Mouse (Mus musculus): Measurements from ENCODE around the gene Igsf9. TPM values are rescaled to one million over a fixed set of nuclear protein-coding genes. Genes with fewer than 3 reads are reported as not detected.

Igsf9 gene
- total and polyA plus RNA-seq, 3 experiments = 0.38 TPM; not detected in 2

DNA sequence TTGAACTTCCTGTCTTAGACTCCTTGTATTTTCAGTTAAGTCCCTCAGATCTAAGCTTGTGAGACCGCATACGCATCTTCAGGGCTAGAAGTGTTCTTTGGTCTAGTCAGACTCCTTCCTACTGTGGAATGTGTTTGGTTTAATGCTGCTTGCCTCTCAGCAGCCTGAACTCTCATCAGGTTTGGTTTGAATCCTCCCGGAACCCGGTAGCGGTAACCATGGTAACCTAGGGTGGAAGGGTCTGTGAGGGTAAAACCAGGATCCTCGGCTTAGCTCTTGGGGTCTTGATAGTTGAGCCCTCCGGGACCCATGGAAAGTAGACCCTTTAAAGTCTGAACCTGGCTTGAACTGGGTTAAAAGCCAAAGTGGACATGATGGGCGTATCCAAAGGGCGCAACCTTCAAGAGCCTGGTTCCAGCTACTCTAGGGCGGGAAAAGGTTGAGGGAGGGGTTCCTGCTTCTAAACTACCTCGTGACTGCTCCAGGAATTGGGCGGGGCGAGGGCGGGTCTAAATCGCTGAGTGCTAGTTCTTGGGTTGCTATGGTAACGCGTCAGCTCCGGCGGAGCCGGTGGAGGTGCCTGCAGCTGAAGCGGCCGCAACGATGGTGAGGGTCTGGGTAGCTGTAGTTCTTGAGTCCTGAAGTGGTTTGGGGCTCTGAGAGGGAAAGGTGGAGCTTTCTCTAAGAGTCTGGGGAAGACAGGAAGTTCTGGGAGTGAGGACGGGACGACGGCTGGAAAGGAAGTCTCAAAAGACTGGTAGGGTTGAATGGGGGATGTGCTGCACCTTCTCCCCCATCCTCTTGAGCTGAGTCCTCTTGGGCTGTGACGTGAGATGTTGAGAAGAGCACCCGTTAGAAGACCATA lies 39.2 kb downstream of the Igsf9 start, which contains the start of gene Cfap45:
TSS of gene Cfap45 (plus strand) at position 226 of the 865 bp plus-strand sequence.
- Histone ChIP-seq H3K9me3 (replicated peaks) (peaks cover 5% of the 10 kb centered on the region), H3K4me1 (ENCODE audit: insufficient read depth, low read depth, low read length) (peaks cover 5% of the 10 kb centered on the region), H3K4me3 (ENCODE audit: low read depth, low read length) (no peak within 1 kb of the TSS), H3K27me3 (ENCODE audit: insufficient read depth, low read length) (peaks cover 6% of the 10 kb centered on the region), H3K36me3 (replicated peaks) (no peaks in the 10 kb centered on the region)
- TF ChIP-seq POLR2AphosphoS5 (IDR thresholded peaks at IDR 0.05; ENCODE audit: insufficient replicate concordance, low read depth, low read length) = no peak
- no peak for TF ChIP-seq GATA1 (IDR thresholded peaks at IDR 0.05; ENCODE audit: borderline replicate concordance, low read length)
- TF ChIP-seq TAL1 (conservative IDR thresholded peaks at IDR 0.05; ENCODE audit: low read depth, low read length) = no peak
- no peak for TF ChIP-seq GATA2 (IDR thresholded peaks at IDR 0.05; ENCODE audit: borderline replicate concordance, low read depth, low read length)
- no peak for TF ChIP-seq CTCF (IDR thresholded peaks at IDR 0.05; ENCODE audit: low read depth, low read length)
- no peak for DNase-seq (ENCODE audit: low spot score)
- ATAC-seq (ENCODE audit: extremely low read depth, insufficient number of reproducible peaks, low FRiP score, poor library complexity, severe bottlenecking) = no peak

DNA sequence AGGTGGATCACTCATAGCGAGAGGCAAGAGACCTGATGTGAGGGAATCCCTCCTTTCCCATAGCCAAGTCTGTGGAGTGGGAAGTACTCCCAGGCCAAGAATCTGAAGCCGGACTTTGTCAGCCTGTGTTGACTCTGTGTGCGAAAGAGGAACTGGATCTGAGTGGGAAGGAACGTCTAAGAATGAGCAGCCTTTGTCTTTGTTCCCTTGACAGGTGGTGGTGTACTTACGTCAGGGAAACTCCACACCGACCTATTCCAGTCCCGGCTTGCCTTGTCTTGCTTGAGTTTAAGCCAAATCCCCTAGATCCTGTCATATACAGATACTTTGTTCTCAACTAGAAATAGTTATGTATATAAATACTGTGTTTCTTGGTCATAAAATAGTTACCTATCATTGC lies 40.9 kb downstream of the Igsf9 start:
- peaks cover 12% of the 10 kb centered on the region for H3K27me3 ChIP-seq (ENCODE audit: insufficient read depth, low read length)
- H3K9me3 ChIP-seq (replicated peaks) = peaks cover 2% of the 10 kb centered on the region
- DNase-seq (ENCODE audit: low spot score) (no peak), ATAC-seq (ENCODE audit: extremely low read depth, insufficient number of reproducible peaks, low FRiP score, poor library complexity, severe bottlenecking) (no peak)
- H3K4me1 ChIP-seq (ENCODE audit: insufficient read depth, low read depth, low read length) = peaks cover 6% of the 10 kb centered on the region
- H3K4me3 ChIP-seq (ENCODE audit: low read depth, low read length) = no peak overlapping the region
- TF ChIP-seq CTCF (IDR thresholded peaks at IDR 0.05; ENCODE audit: low read depth, low read length) (no peak), GATA2 (IDR thresholded peaks at IDR 0.05; ENCODE audit: borderline replicate concordance, low read depth, low read length) (no peak), TAL1 (conservative IDR thresholded peaks at IDR 0.05; ENCODE audit: low read depth, low read length) (no peak), POLR2AphosphoS5 (IDR thresholded peaks at IDR 0.05; ENCODE audit: insufficient replicate concordance, low read depth, low read length) (no peak), GATA1 (IDR thresholded peaks at IDR 0.05; ENCODE audit: borderline replicate concordance, low read length) (no peak)
- no peaks in the 10 kb centered on the region for H3K36me3 ChIP-seq (replicated peaks)

- peaks cover 6% of the 10 kb centered on the region for H3K4me1 ChIP-seq (ENCODE audit: insufficient read depth, low read depth, low read length)
- TF ChIP-seq POLR2AphosphoS5 (IDR thresholded peaks at IDR 0.05; ENCODE audit: insufficient replicate concordance, low read depth, low read length) = no peak
- TF ChIP-seq GATA1 (IDR thresholded peaks at IDR 0.05; ENCODE audit: borderline replicate concordance, low read length) = no peak
- no peak for TF ChIP-seq TAL1 (conservative IDR thresholded peaks at IDR 0.05; ENCODE audit: low read depth, low read length)
- no peak for TF ChIP-seq CTCF (IDR thresholded peaks at IDR 0.05; ENCODE audit: low read depth, low read length)
- no peak for TF ChIP-seq GATA2 (IDR thresholded peaks at IDR 0.05; ENCODE audit: borderline replicate concordance, low read depth, low read length)
- DNase-seq (ENCODE audit: low spot score) (no peak), ATAC-seq (ENCODE audit: extremely low read depth, insufficient number of reproducible peaks, low FRiP score, poor library complexity, severe bottlenecking) (no peak)
- H3K27me3 ChIP-seq (ENCODE audit: insufficient read depth, low read length) = peaks cover 14% of the 10 kb centered on the region
- H3K4me3 ChIP-seq (ENCODE audit: low read depth, low read length) = no peak overlapping the region
- no peaks in the 10 kb centered on the region for H3K36me3 ChIP-seq (replicated peaks)
- no peaks in the 10 kb centered on the region for H3K9me3 ChIP-seq (replicated peaks)
Observed at GRCm38 (mm10) chr1:172523699-172524101, 42.1 kb downstream of the Igsf9 start.

- Histone ChIP-seq H3K4me3 (ENCODE audit: low read depth, low read length) (no peak overlapping the region), H3K9me3 (replicated peaks) (no peaks in the 10 kb centered on the region), H3K36me3 (replicated peaks) (no peaks in the 10 kb centered on the region), H3K27me3 (ENCODE audit: insufficient read depth, low read length) (peaks cover 14% of the 10 kb centered on the region), H3K4me1 (ENCODE audit: insufficient read depth, low read depth, low read length) (peaks cover 6% of the 10 kb centered on the region)
- ATAC-seq (ENCODE audit: extremely low read depth, insufficient number of reproducible peaks, low FRiP score, poor library complexity, severe bottlenecking) (no peak), DNase-seq (ENCODE audit: low spot score) (no peak)
- TF ChIP-seq TAL1 (conservative IDR thresholded peaks at IDR 0.05; ENCODE audit: low read depth, low read length) (no peak), POLR2AphosphoS5 (IDR thresholded peaks at IDR 0.05; ENCODE audit: insufficient replicate concordance, low read depth, low read length) (no peak), CTCF (IDR thresholded peaks at IDR 0.05; ENCODE audit: low read depth, low read length) (no peak), GATA2 (IDR thresholded peaks at IDR 0.05; ENCODE audit: borderline replicate concordance, low read depth, low read length) (no peak), GATA1 (IDR thresholded peaks at IDR 0.05; ENCODE audit: borderline replicate concordance, low read length) (no peak)
Observed at GRCm38 (mm10) chr1:172525027-172525764, 43.6 kb downstream of the Igsf9 start.

DNA sequence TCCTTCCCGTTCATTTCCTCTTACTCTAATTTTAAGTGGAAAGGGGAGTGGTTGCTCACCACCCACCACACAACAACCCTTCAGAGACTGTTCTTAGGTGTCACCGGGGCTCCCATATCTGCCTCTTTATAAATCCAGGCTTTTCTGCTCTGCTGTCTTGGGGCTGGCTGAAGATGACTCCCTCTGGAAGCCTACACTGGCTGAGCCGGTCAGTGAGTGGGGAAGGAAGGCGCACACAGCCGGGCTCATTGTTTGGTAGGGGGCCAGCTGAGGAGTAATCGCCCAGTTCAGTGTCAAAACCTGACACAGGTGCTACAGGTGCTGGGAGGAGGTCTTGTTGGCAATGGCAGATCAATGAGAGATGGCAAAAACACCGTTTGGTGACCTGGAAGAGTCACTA lies 44.4 kb downstream of the Igsf9 start:
- Histone ChIP-seq H3K9me3 (replicated peaks) (no peaks in the 10 kb centered on the region), H3K4me3 (ENCODE audit: low read depth, low read length) (no peak overlapping the region), H3K27me3 (ENCODE audit: insufficient read depth, low read length) (peaks cover 14% of the 10 kb centered on the region), H3K36me3 (replicated peaks) (no peaks in the 10 kb centered on the region), H3K4me1 (ENCODE audit: insufficient read depth, low read depth, low read length) (0 out of 2 replicates have a peak, but pooled peaks cover 2% of the 10 kb centered on the region)
- no peak for DNase-seq (ENCODE audit: low spot score)
- TF ChIP-seq POLR2AphosphoS5 (IDR thresholded peaks at IDR 0.05; ENCODE audit: insufficient replicate concordance, low read depth, low read length) (no peak), GATA2 (IDR thresholded peaks at IDR 0.05; ENCODE audit: borderline replicate concordance, low read depth, low read length) (no peak)
- ATAC-seq (ENCODE audit: extremely low read depth, insufficient number of reproducible peaks, low FRiP score, poor library complexity, severe bottlenecking) = no peak

All from G1E (cell line).